Mouse (Mus musculus): ENCODE measurements around the gene a. TPM values are rescaled to one million over a fixed set of nuclear protein-coding genes. Genes with fewer than 3 reads are reported as not detected.
"Not testable (repeated sequence)": the region's sequence is repeated elsewhere in the genome, so short reads cannot be mapped to it uniquely, and the experiment has no call there.

The a gene
- total and polyA plus RNA-seq, 2 experiments from 2014 or later = 0.85 TPM; not detected in 1

DNA sequence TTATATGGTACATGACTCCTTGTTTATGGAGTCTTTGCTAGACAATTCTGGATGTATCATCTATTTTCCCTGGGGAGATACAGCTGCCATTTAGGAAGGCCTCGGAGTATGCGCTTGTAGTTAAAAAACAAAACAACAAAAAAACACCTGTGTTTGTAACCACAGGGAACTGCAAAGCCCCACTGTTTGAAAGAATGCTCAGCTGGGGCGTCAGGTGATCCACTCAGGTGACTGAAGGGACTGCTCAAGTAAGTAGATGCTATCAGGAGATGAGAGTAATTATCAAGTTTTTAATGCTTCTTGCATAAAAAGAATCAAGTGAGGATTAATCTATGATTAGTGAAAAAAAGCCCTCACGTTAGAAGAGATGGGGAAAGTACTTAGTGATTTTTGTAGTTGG lies 102.3 kb downstream of the a start:
- no peaks in the 10 kb centered on the region for H3K36me3 ChIP-seq (ENCODE audit: insufficient read depth, low read length)
- no peak for DNase-seq (ENCODE audit: low spot score)
- H3K27ac ChIP-seq = no peak overlapping the region
- H3K4me1 ChIP-seq (ENCODE audit: insufficient read depth, low read length) = peaks cover 8% of the 10 kb centered on the region
- no peak overlapping the region for H3K9ac ChIP-seq (replicated peaks; ENCODE audit: low read length)
- H3K4me3 ChIP-seq (ENCODE audit: low read length) = no peak overlapping the region
- H3K27me3 ChIP-seq (ENCODE audit: insufficient read depth, low read length) = no peaks in the 10 kb centered on the region
- no peak for ATAC-seq
- no peaks in the 10 kb centered on the region for H3K9me3 ChIP-seq (ENCODE audit: low read length)
- peak overlapping the region; percentile 92; the same call in 1 of the 2 replicates for H3K4me2 ChIP-seq (ENCODE audit: low read depth, low read length)
- 68% methylated on average over 4 of the region's 4 CpGs for WGBS
- no peak for TF ChIP-seq CTCF (IDR thresholded peaks at IDR 0.05; ENCODE audit: low read depth)

DNA sequence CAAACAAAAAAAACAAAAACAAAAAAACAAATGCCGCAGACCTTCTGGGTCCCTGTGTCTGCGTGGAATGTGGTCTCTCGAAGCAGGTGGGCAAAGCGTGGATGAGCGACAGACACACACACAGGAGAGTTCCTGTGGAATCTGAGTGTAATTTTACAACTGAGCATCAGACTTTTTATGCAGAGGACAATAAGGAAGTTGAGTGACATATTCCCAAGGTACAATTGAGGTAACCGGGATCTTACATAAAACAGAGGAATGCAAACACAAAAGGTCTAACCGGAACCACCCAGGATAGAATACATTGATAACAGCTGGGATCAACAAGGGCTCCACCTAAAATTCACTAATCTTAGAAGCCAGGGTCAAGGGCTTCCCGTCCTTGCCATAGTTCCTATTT lies 107.8 kb downstream of the a start:
- 89% methylated on average over 7 of the region's 8 CpGs for WGBS

DNA sequence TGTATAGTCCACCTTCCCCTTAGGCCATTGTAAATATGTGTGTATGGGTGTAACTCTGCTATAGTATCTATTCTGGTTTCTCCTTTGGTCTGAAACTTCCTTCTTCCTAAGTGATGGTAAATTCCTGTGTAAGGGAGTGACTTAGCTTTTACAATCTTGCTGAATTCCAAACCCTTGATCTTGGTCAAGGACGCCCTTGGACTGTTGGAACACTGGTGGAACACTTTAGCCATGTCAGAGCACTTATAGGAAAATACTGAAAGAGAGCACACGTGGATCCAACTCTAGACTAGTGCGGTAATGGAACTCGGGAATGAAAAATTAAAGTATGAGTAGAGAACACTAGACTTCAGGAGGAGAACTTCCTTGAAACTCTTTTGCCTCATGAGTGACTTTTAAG lies 108.2 kb downstream of the a start:
- not testable (repeated sequence) for H3K36me3 ChIP-seq (ENCODE audit: insufficient read depth, low read length); H3K27me3 ChIP-seq (ENCODE audit: insufficient read depth, low read length); H3K9me3 ChIP-seq (ENCODE audit: low read length); ATAC-seq; DNase-seq (ENCODE audit: low spot score); H3K27ac ChIP-seq; H3K4me2 ChIP-seq (ENCODE audit: low read depth, low read length); H3K4me1 ChIP-seq (ENCODE audit: insufficient read depth, low read length); H3K4me3 ChIP-seq (ENCODE audit: low read length); H3K9ac ChIP-seq (replicated peaks; ENCODE audit: low read length)
- 90% methylated on average over 4 of the region's 4 CpGs for WGBS

More for the DNA sequence above, 107.8 kb downstream of the a start:
- H3K4me3 ChIP-seq (ENCODE audit: low read length); DNase-seq (ENCODE audit: low spot score); ATAC-seq; H3K27me3 ChIP-seq (ENCODE audit: insufficient read depth, low read length); H3K9ac ChIP-seq (replicated peaks; ENCODE audit: low read length); H3K36me3 ChIP-seq (ENCODE audit: insufficient read depth, low read length); H3K4me1 ChIP-seq (ENCODE audit: insufficient read depth, low read length); H3K27ac ChIP-seq; H3K4me2 ChIP-seq (ENCODE audit: low read depth, low read length); H3K9me3 ChIP-seq (ENCODE audit: low read length): not testable (repeated sequence)

DNA sequence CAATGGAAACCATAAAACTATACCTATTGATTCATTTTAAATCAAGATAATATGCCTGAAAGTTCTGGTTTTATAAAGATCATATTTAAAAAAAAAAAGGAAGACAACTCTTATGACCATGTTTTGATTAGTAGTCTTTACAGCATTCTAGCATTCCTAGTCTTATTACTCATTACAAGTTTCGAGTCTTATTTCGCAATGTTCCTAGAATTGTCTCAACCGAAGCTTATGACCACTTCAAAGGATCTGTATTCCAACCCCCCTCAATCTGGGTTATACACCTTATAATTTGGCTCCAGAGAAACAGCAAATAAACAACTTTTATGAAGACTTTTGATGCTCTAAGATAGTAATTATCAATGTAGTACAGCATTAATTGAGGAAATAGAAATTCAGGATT lies 110.9 kb downstream of the a start:
- Histone ChIP-seq H3K4me1 (ENCODE audit: insufficient read depth, low read length) (no peaks in the 10 kb centered on the region), H3K27ac (no peak overlapping the region), H3K4me3 (ENCODE audit: low read length) (no peak overlapping the region), H3K9me3 (ENCODE audit: low read length) (no peaks in the 10 kb centered on the region), H3K27me3 (ENCODE audit: insufficient read depth, low read length) (0 out of 2 replicates have a peak, but pooled peaks cover 4% of the 10 kb centered on the region), H3K36me3 (ENCODE audit: insufficient read depth, low read length) (no peaks in the 10 kb centered on the region), H3K4me2 (ENCODE audit: low read depth, low read length) (no peak overlapping the region), H3K9ac (replicated peaks; ENCODE audit: low read length) (no peak overlapping the region)
- DNase-seq (ENCODE audit: low spot score) (no peak), ATAC-seq (no peak)
- 94% methylated on average over 3 of the region's 3 CpGs for WGBS
- no peak for TF ChIP-seq CTCF (IDR thresholded peaks at IDR 0.05; ENCODE audit: low read depth)

DNA sequence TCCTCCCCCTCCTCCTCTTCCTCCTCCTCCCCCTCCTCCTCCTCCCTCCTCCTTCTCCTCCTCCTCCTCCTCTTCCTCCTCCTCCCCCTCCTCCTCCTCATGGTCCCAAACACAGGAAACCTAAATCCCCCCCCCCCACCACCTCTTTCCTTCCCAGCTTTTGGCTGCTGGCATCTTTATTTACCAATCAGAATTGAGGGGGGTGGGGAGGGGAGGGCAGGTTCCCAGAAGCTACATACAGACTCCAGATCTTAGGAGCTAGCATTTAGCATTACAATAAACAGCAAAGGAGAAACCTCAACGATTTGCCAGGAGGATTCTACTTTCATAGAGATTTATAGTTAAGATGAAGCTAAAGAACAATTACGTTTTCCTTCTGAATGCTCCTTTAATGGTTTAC lies 114.6 kb downstream of the a start:
- Histone ChIP-seq H3K4me3 (ENCODE audit: low read length) (no peak overlapping the region), H3K36me3 (ENCODE audit: insufficient read depth, low read length) (no peaks in the 10 kb centered on the region), H3K4me2 (ENCODE audit: low read depth, low read length) (no peak overlapping the region), H3K4me1 (ENCODE audit: insufficient read depth, low read length) (no peaks in the 10 kb centered on the region), H3K9ac (replicated peaks; ENCODE audit: low read length) (no peak overlapping the region), H3K9me3 (ENCODE audit: low read length) (no peaks in the 10 kb centered on the region), H3K27ac (no peak overlapping the region), H3K27me3 (ENCODE audit: insufficient read depth, low read length) (0 out of 2 replicates have a peak, but pooled peaks cover 4% of the 10 kb centered on the region)
- DNase-seq (ENCODE audit: low spot score) = no peak
- 60% methylated on average over 2 of the region's 2 CpGs for WGBS
- no peak for ATAC-seq
- TF ChIP-seq CTCF (IDR thresholded peaks at IDR 0.05; ENCODE audit: low read depth) = no peak

DNA sequence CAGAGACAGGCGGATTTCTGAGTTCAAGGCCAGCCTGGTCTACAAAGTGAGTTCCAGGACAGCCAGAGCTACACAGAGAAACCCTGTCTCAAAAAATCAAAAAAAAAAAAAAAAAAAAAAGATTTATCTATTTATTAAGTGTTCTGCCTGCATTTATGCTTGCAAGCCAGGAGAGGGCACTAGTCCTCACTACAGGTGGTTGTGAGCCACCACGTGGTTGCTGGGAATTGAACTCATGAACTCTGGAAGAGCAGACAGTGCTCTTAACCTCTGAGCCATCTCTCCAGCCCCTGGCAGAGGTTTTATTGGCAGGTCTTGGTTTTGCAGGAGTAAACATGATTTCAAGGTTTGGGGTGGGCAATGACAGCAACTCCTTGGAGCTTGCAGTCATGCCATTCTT lies 117.0 kb downstream of the a start:
- not testable (repeated sequence) for H3K27ac ChIP-seq; H3K36me3 ChIP-seq (ENCODE audit: insufficient read depth, low read length); H3K4me2 ChIP-seq (ENCODE audit: low read depth, low read length); H3K4me3 ChIP-seq (ENCODE audit: low read length); ATAC-seq; DNase-seq (ENCODE audit: low spot score); H3K9ac ChIP-seq (replicated peaks; ENCODE audit: low read length); H3K4me1 ChIP-seq (ENCODE audit: insufficient read depth, low read length); H3K27me3 ChIP-seq (ENCODE audit: insufficient read depth, low read length); H3K9me3 ChIP-seq (ENCODE audit: low read length)
- WGBS = 50% methylated on average over 2 of the region's 2 CpGs

DNA sequence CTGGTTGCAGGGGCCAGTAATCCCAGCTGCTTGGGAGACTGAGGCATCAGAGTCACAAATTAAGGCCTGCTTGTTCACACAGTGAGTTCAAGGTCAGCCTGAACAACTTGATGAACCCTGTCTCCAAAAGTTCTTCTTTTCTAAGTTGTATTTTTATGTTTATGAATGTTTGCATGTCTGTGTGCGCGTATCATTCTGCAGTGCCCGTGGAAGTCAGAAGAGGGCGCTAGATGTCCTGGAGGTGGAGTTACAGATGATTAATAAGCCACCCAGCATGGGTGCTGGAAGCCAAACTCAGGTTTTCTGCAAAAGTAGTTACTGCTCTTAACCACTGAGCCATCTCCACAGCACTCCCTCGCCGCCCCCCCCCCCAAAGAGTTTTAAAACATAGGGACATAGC lies 118.6 kb downstream of the a start:
- DNase-seq (ENCODE audit: low spot score) (no peak), ATAC-seq (no peak)
- TF ChIP-seq CTCF (IDR thresholded peaks at IDR 0.05; ENCODE audit: low read depth) = peak; percentile 16; the same call in 1 of the 2 replicates
- Histone ChIP-seq H3K9me3 (ENCODE audit: low read length) (no peaks in the 10 kb centered on the region), H3K27ac (no peak overlapping the region), H3K36me3 (ENCODE audit: insufficient read depth, low read length) (no peaks in the 10 kb centered on the region), H3K27me3 (ENCODE audit: insufficient read depth, low read length) (no peaks in the 10 kb centered on the region), H3K4me3 (ENCODE audit: low read length) (no peak overlapping the region), H3K4me2 (ENCODE audit: low read depth, low read length) (no peak overlapping the region), H3K9ac (replicated peaks; ENCODE audit: low read length) (no peak overlapping the region), H3K4me1 (ENCODE audit: insufficient read depth, low read length) (no peaks in the 10 kb centered on the region)
- WGBS = 78% methylated on average over 6 of the region's 6 CpGs

Data from hindbrain, postnatal 0 days (tissue).